Mouse (Mus musculus) kidney, adult 2 months (tissue): Measurements from ENCODE around the gene Nup107.

Experiments
- CTCF ChIP-seq: fragments of 200-500 bp; conservative IDR thresholded peaks from 2 replicates; pipeline ENCODE4 v1.5.1; 2011; ENCODE audit warnings: low read depth, mild to moderate bottlenecking, control low read depth, low read length, moderate library complexity, mixed read lengths; ENCODE audit not compliant: insufficient read depth, insufficient read length
- POLR2A ChIP-seq: fragments of 200-500 bp; IDR thresholded peaks from one replicate; pipeline ENCODE4 v1.6.1; 2011; ENCODE audit warnings: low read depth, low read length, control low read depth

GRCm38 (mm10) chr10:117749050-117749686 is 43.3 kb downstream of the Nup107 start:
- TF ChIP-seq CTCF (no peak), POLR2A (no peak)
